Mouse (Mus musculus) myocyte (in vitro differentiated cells): ENCODE measurements around the gene Foxc1. TPM values are rescaled to one million over a fixed set of nuclear protein-coding genes. Genes with fewer than 3 reads are reported as not detected.

Experiments used
- H3K27me3 ChIP-seq: one replicate; pipeline ENCODE4 v1.6.1; 2011; ENCODE audit not compliant: control insufficient read depth, insufficient read depth, insufficient read length
- H3K36me3 ChIP-seq: one replicate; pipeline ENCODE4 v1.6.1; 2011; ENCODE audit not compliant: control insufficient read depth, insufficient read depth
- H3K4me2 ChIP-seq: one replicate; pipeline ENCODE4 v1.6.1; 2011; ENCODE audit warnings: low read depth, control low read depth
- H3K4me3 ChIP-seq: one replicate; pipeline ENCODE4 v1.5.1; 2011; ENCODE audit warnings: mild to moderate bottlenecking, control low read depth, moderate library complexity
- H3K79me2 ChIP-seq: one replicate; pipeline ENCODE4 v1.6.1; 2011; ENCODE audit not compliant: control insufficient read depth, insufficient read depth
- H3ac ChIP-seq: one replicate; pipeline ENCODE4 v1.6.1; 2011; ENCODE audit not compliant: control insufficient read depth, insufficient read length
- CEBPB ChIP-seq: IDR thresholded peaks from 2 replicates; pipeline ENCODE4 v1.6.1; 2011; ENCODE audit warnings: mild to moderate bottlenecking, moderate library complexity; ENCODE audit not compliant: poor library complexity, insufficient read depth, severe bottlenecking
- E2F4 ChIP-seq: IDR thresholded peaks from one replicate; pipeline ENCODE4 v1.6.1; 2011; ENCODE audit warnings: mild to moderate bottlenecking, control low read depth, moderate library complexity; ENCODE audit not compliant: insufficient read depth
- MAX ChIP-seq: IDR thresholded peaks from one replicate; pipeline ENCODE4 v1.6.1; 2011; ENCODE audit warnings: low read depth, mild to moderate bottlenecking, control low read depth
- MYOD1 ChIP-seq, 3 experiments: IDR thresholded peaks; one replicate each; pipeline ENCODE4 v1.6.1; 2011; ENCODE audit warnings: control low read depth in 2 of 3, low read depth in 2 of 3, mild to moderate bottlenecking in 2 of 3, moderate library complexity in 1 of 3; ENCODE audit not compliant: insufficient read length in 2 of 3, control insufficient read depth in 1 of 3
- MYOG ChIP-seq, 3 experiments: IDR thresholded peaks; one replicate each; pipeline ENCODE4 v1.6.1; 2011; ENCODE audit warnings: control low read depth in 2 of 3, low read depth in 2 of 3, mild to moderate bottlenecking in 2 of 3; ENCODE audit not compliant: insufficient read length in 2 of 3, control insufficient read depth in 1 of 3, insufficient read depth in 1 of 3
- POLR2A ChIP-seq: IDR thresholded peaks from one replicate; pipeline ENCODE4 v1.6.1; 2011; ENCODE audit warnings: low read depth, mild to moderate bottlenecking, control low read depth, moderate library complexity; ENCODE audit not compliant: insufficient read length
- POLR2AphosphoS2 ChIP-seq: IDR thresholded peaks from one replicate; pipeline ENCODE4 v1.6.1; 2011; ENCODE audit warnings: low read depth, control low read depth; ENCODE audit not compliant: insufficient read length
- REST ChIP-seq: IDR thresholded peaks from one replicate; pipeline ENCODE4 v1.6.1; 2011; ENCODE audit warnings: mild to moderate bottlenecking, control low read depth, moderate library complexity; ENCODE audit not compliant: insufficient read depth, insufficient read length
- SRF ChIP-seq: IDR thresholded peaks from one replicate; pipeline ENCODE4 v1.6.1; 2011; ENCODE audit warnings: low read depth; ENCODE audit not compliant: control insufficient read depth, insufficient read length
- TCF12 ChIP-seq: IDR thresholded peaks from one replicate; pipeline ENCODE4 v1.6.1; 2011; ENCODE audit warnings: mild to moderate bottlenecking, control low read depth; ENCODE audit not compliant: poor library complexity, insufficient read depth, severe bottlenecking
- TCF3 ChIP-seq: IDR thresholded peaks from one replicate; pipeline ENCODE4 v1.6.1; 2011; ENCODE audit warnings: low read depth, control low read depth; ENCODE audit not compliant: insufficient read length
- USF1 ChIP-seq: IDR thresholded peaks from one replicate; pipeline ENCODE4 v1.6.1; 2011; ENCODE audit warnings: low read depth, mild to moderate bottlenecking, control low read depth, moderate library complexity
- polyA plus RNA-seq: library from polyadenylated mRNA; unstranded; fragments of >200 nt; fragmentation: generic; extraction: Trizol; gene quantifications from one replicate; pipeline ENCODE4 v1.2.1, GENCODE M21; 2012; ENCODE audit warnings: missing spikeins

The Foxc1 gene
- polyA plus RNA-seq, 1 experiment = 3.4 TPM

GRCm38 (mm10) chr13:31804571-31804970 is 1.9 kb upstream of the Foxc1 start:
- H3K79me2 ChIP-seq = peaks cover 15% of the 10 kb centered on the region
- H3K4me3 ChIP-seq = no peak overlapping the region
- H3ac ChIP-seq = no peak overlapping the region
- no peaks in the 10 kb centered on the region for H3K27me3 ChIP-seq
- TF ChIP-seq MYOD1 (IDR thresholded peaks at IDR 0.05; ENCODE audit: control insufficient read depth in 1 of 3, insufficient read length in 2 of 3, low read depth in 2 of 3) (no peak), TCF12 (no peak)
- no peak overlapping the region for H3K4me2 ChIP-seq
- H3K36me3 ChIP-seq = no peaks in the 10 kb centered on the region

- Histone ChIP-seq H3ac (peak overlapping the region; percentile 85), H3K4me3 (peak overlapping the region; percentile 80), H3K4me2 (peak overlapping the region; percentile 83), H3K27me3 (no peaks in the 10 kb centered on the region), H3K79me2 (peaks cover 25% of the 10 kb centered on the region), H3K36me3 (peaks cover 3% of the 10 kb centered on the region)
- TF ChIP-seq TCF3 (no peak), TCF12 (no peak), SRF (no peak), CEBPB (no peak), REST (no peak), USF1 (no peak), POLR2A (no peak)
These were observed 504 bp upstream of the Foxc1 start for GRCm38 (mm10) chr13:31805831-31806427.

- peaks cover 3% of the 10 kb centered on the region for H3K36me3 ChIP-seq
- peaks cover 25% of the 10 kb centered on the region for H3K79me2 ChIP-seq
- H3K4me2 ChIP-seq = peak overlapping the region; percentile 50
- H3K27me3 ChIP-seq = no peaks in the 10 kb centered on the region
- peak overlapping the region; percentile 85 for H3ac ChIP-seq
- H3K4me3 ChIP-seq = peak overlapping the region; percentile 80
- TF ChIP-seq POLR2AphosphoS2 = peak; percentile 31
- peak; percentile 27 for TF ChIP-seq POLR2A
- TF ChIP-seq SRF = no peak
These were observed 680 bp downstream of the Foxc1 start for GRCm38 (mm10) chr13:31806890-31807735.

GRCm38 (mm10) chr13:31807736-31808115 is 1.3 kb downstream of the Foxc1 start:
- Histone ChIP-seq H3ac (peak overlapping the region; percentile 85), H3K36me3 (peaks cover 3% of the 10 kb centered on the region), H3K27me3 (no peaks in the 10 kb centered on the region), H3K4me3 (peak overlapping the region; percentile 80), H3K79me2 (peaks cover 25% of the 10 kb centered on the region), H3K4me2 (peak overlapping the region; percentile 42)
- TF ChIP-seq POLR2A (no peak), USF1 (no peak), POLR2AphosphoS2 (no peak), REST (no peak), CEBPB (no peak), MAX (no peak), E2F4 (no peak), TCF12 (no peak)

GRCm38 (mm10) chr13:31808116-31808803 is 1.8 kb downstream of the Foxc1 start:
- peak overlapping the region; percentile 80 for H3K4me3 ChIP-seq
- H3ac ChIP-seq = peak overlapping the region; percentile 85
- peak overlapping the region; percentile 80 for H3K4me2 ChIP-seq
- peaks cover 25% of the 10 kb centered on the region for H3K79me2 ChIP-seq
- no peaks in the 10 kb centered on the region for H3K27me3 ChIP-seq
- no peak for TF ChIP-seq TCF12
- no peak for TF ChIP-seq MYOG (IDR thresholded peaks at IDR 0.05; ENCODE audit: control insufficient read depth in 1 of 3, insufficient read depth in 1 of 3, insufficient read length in 2 of 3, low read depth in 2 of 3)
- TF ChIP-seq E2F4 = no peak
- no peak for TF ChIP-seq REST
- TF ChIP-seq POLR2AphosphoS2 = peak; percentile 69
- no peak for TF ChIP-seq MYOD1 (IDR thresholded peaks at IDR 0.05; ENCODE audit: control insufficient read depth in 1 of 3, insufficient read length in 2 of 3, low read depth in 2 of 3)
- TF ChIP-seq SRF = no peak
- TF ChIP-seq POLR2A = peak; percentile 77
- TF ChIP-seq CEBPB = no peak
- no peak for TF ChIP-seq MAX
- TF ChIP-seq TCF3 = no peak
- H3K36me3 ChIP-seq = peaks cover 3% of the 10 kb centered on the region
